Mouse (Mus musculus) left cerebral cortex, postnatal 25 days (tissue): ENCODE results near the gene Rdx. TPM values are rescaled to one million over a fixed set of nuclear protein-coding genes. Genes with fewer than 3 reads are reported as not detected.
A peak's percentile ranks its signal among the peaks of the same experiment; 100 is the strongest.
"Not testable (repeated sequence)": the region's sequence is repeated elsewhere in the genome, so short reads cannot be mapped to it uniquely, and the experiment has no call there.

Experiments used
- DNase-seq, 2 experiments: peaks; one replicate each; pipeline ENCODE4 v3.0.0; 2022; ENCODE audit warnings: low spot score in 2 of 2, mixed read lengths in 1 of 2
- intact Hi-C: fragments of 180-260 bp; cut with DNase I; formaldehyde crosslinking; loops from one replicate; pipeline ENCODE4 v1.15.1; 2025
- total RNA-seq, 2 experiments: library from RNA; stranded (reverse); gene quantifications; 2 replicates each; pipeline ENCODE4 v1.2.3; 2021

Rdx gene
- total RNA-seq, 2 experiments from 2014 or later, result 45.5 to 50.0 TPM

- intact Hi-C loops, result loop anchor here (5.0 kb wide), 1 partner anchor 118 kb away; the partner anchor contains the start of gene Zc3h12c
- DNase-seq, result no peak
Observed at GRCm38 (mm10) chr9:52049605-52050004, 2.6 kb downstream of the Rdx start.

GRCm38 (mm10) chr9:52050361-52050760 lies 3.4 kb downstream of the Rdx start:
- no peak for DNase-seq
- intact Hi-C loops, result no loop called here

- intact Hi-C loops, result no loop called here
- no peak for DNase-seq
Observed at GRCm38 (mm10) chr9:52052221-52052620, 5.2 kb downstream of the Rdx start.

GRCm38 (mm10) chr9:52055313-52055712 lies 8.3 kb downstream of the Rdx start:
- intact Hi-C loops, result no loop called here
- no peak for DNase-seq

- peak in 1 of 2 experiments; percentile 16 for DNase-seq
- intact Hi-C loops, result no loop called here
Observed at GRCm38 (mm10) chr9:52059788-52060187, 12.8 kb downstream of the Rdx start.

GRCm38 (mm10) chr9:52070052-52070451 lies 23.1 kb downstream of the Rdx start:
- DNase-seq, result no peak
- intact Hi-C loops, result loop anchor here (10.0 kb wide), 1 partner anchor 215 kb away; no protein-coding TSS in a partner anchor

- intact Hi-C loops, result loop anchor here (10.0 kb wide), 1 partner anchor 213 kb away; no protein-coding TSS in a partner anchor
- not testable (repeated sequence) for DNase-seq
Observed at GRCm38 (mm10) chr9:52071352-52071751, 24.4 kb downstream of the Rdx start.

- DNase-seq, result peak in 1 of 2 experiments; percentile 11
- intact Hi-C loops, result loop anchor here (10.0 kb wide), 1 partner anchor 213 kb away; no protein-coding TSS in a partner anchor
Observed at GRCm38 (mm10) chr9:52072202-52072601, 25.2 kb downstream of the Rdx start.

- intact Hi-C loops, result loop anchor here (10.0 kb wide), 1 partner anchor 209 kb away; no protein-coding TSS in a partner anchor
- DNase-seq, result no peak
Observed at GRCm38 (mm10) chr9:52076089-52076488, 29.1 kb downstream of the Rdx start.

- intact Hi-C loops, result loop anchor here (10.0 kb wide), 1 partner anchor 207 kb away; no protein-coding TSS in a partner anchor
- no peak for DNase-seq
Observed at GRCm38 (mm10) chr9:52077692-52078091, 30.7 kb downstream of the Rdx start.

GRCm38 (mm10) chr9:52081979-52082378 lies 35.0 kb downstream of the Rdx start:
- DNase-seq, result no peak
- intact Hi-C loops, result no loop called here

- DNase-seq, result no peak
- intact Hi-C loops, result no loop called here
Observed at GRCm38 (mm10) chr9:52082414-52082813, 35.4 kb downstream of the Rdx start.

- DNase-seq, result no peak
- intact Hi-C loops, result no loop called here
Observed at GRCm38 (mm10) chr9:52091752-52092151, 44.8 kb downstream of the Rdx start.

- intact Hi-C loops, result no loop called here
- DNase-seq, result no peak
Observed at GRCm38 (mm10) chr9:52092311-52092710, 45.3 kb downstream of the Rdx start.

- intact Hi-C loops, result no loop called here
- no peak for DNase-seq
Observed at GRCm38 (mm10) chr9:52093108-52093507, 46.1 kb downstream of the Rdx start.

GRCm38 (mm10) chr9:52094016-52094415 lies 47.0 kb downstream of the Rdx start:
- DNase-seq, result no peak
- intact Hi-C loops, result no loop called here

- DNase-seq, result no peak
- intact Hi-C loops, result no loop called here
Observed at GRCm38 (mm10) chr9:52094471-52094980, 47.6 kb downstream of the Rdx start.

- no peak for DNase-seq
- intact Hi-C loops, result no loop called here
Observed at GRCm38 (mm10) chr9:52095666-52096065, 48.7 kb downstream of the Rdx start.

GRCm38 (mm10) chr9:52097386-52097785 lies 50.4 kb downstream of the Rdx start:
- no peak for DNase-seq
- intact Hi-C loops, result no loop called here

GRCm38 (mm10) chr9:52098600-52098999 lies 51.6 kb downstream of the Rdx start:
- intact Hi-C loops, result loop anchor here (2.0 kb wide), 2 partner anchors 108 to 122 kb away; no protein-coding TSS in a partner anchor
- DNase-seq, result peak; percentile 74 to 79

- no peak for DNase-seq
- intact Hi-C loops, result no loop called here
Observed at GRCm38 (mm10) chr9:52100426-52100825, 53.5 kb downstream of the Rdx start.
